Mouse (Mus musculus): ENCODE results near the gene Cyp1a2. TPM values are rescaled to one million over a fixed set of nuclear protein-coding genes. Genes with fewer than 3 reads are reported as not detected.
"Not testable (repeated sequence)": the region's sequence is repeated elsewhere in the genome, so short reads cannot be mapped to it uniquely, and the experiment has no call there.

The Cyp1a2 gene
- not detected in 2 replicates for polyA plus RNA-seq (2015; fragmentation: Nextera tagmentation; extraction: Ambion mirVana)

DNA sequence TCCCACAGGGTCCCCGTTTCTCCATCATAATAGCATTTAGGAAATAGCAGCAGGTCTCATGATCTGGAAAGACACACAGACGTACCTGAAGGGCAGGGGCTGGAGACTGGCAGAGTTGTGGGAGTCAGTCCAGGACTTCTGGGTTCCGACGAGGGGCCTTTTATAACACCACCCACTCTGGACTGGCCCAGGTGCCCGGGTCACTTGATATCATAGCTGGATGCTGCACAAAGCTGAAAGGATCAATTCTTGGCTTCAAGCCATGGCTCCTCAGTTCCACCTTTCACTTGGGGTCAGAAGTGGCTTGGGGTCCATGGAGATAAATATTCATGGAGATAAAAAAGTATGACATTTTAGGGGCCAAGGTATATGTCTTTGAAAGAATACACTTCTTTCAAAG, at the start of gene Cyp1a2:
Cyp1a2 (minus strand) TSS at position 184 of the 400 bp plus-strand sequence.
- 80% methylated on average over 5 of the region's 5 CpGs for WGBS
- H3K4me2 ChIP-seq = no peak within 1 kb of the TSS

GRCm38 (mm10) chr9:57728312-57728711, 44.8 kb upstream of the Cyp1a2 start:
- 94% methylated on average over 1 of the region's 1 CpGs for WGBS
- Histone ChIP-seq H3K27me3 (replicated peaks) (no peaks in the 10 kb centered on the region), H3K36me3 (peaks cover 17% of the 10 kb centered on the region), H3K4me3 (replicated peaks) (no peak overlapping the region), H3K27ac (replicated peaks) (no peak overlapping the region), H3K9ac (replicated peaks) (no peak overlapping the region), H3K4me2 (no peak overlapping the region), H3K9me3 (replicated peaks) (no peaks in the 10 kb centered on the region), H3K4me1 (peaks cover 5% of the 10 kb centered on the region; the same call in 1 of the 2 replicates)
- no peak for ATAC-seq (ENCODE audit: low FRiP score)

More for the DNA sequence above, at the start of gene Cyp1a2:
- H3K27me3 ChIP-seq (replicated peaks) = no peaks in the 10 kb centered on the region
- H3K9me3 ChIP-seq (replicated peaks) = no peaks in the 10 kb centered on the region
- H3K4me1 ChIP-seq = no peaks in the 10 kb centered on the region
- H3K9ac ChIP-seq (replicated peaks) = no peak within 1 kb of the TSS
- no peak within 1 kb of the TSS for H3K27ac ChIP-seq (replicated peaks)
- H3K36me3 ChIP-seq = no peaks in the 10 kb centered on the region
- no peak within 1 kb of the TSS for H3K4me3 ChIP-seq (replicated peaks)
- ATAC-seq (ENCODE audit: low FRiP score) = no peak

GRCm38 (mm10) chr9:57724701-57725100, 41.2 kb upstream of the Cyp1a2 start:
- H3K36me3 ChIP-seq = peaks cover 22% of the 10 kb centered on the region
- over 99% methylated on average over 3 of the region's 3 CpGs for WGBS
- no peaks in the 10 kb centered on the region for H3K9me3 ChIP-seq (replicated peaks)
- H3K27me3 ChIP-seq (replicated peaks) = no peaks in the 10 kb centered on the region
- H3K4me3 ChIP-seq (replicated peaks) = no peak overlapping the region
- no peak overlapping the region for H3K9ac ChIP-seq (replicated peaks)
- no peak overlapping the region for H3K27ac ChIP-seq (replicated peaks)
- ATAC-seq (ENCODE audit: low FRiP score) = no peak
- H3K4me2 ChIP-seq = no peak overlapping the region
- peaks cover 12% of the 10 kb centered on the region; the same call in 1 of the 2 replicates for H3K4me1 ChIP-seq

GRCm38 (mm10) chr9:57723796-57724195, 40.3 kb upstream of the Cyp1a2 start:
- Histone ChIP-seq H3K4me3 (replicated peaks) (no peak overlapping the region), H3K27ac (replicated peaks) (0 out of 2 replicates have a peak overlapping the region, but pooled peaks have one; percentile 30), H3K27me3 (replicated peaks) (no peaks in the 10 kb centered on the region), H3K9ac (replicated peaks) (no peak overlapping the region), H3K36me3 (peaks cover 16% of the 10 kb centered on the region), H3K9me3 (replicated peaks) (no peaks in the 10 kb centered on the region), H3K4me1 (peaks cover 12% of the 10 kb centered on the region; the same call in 1 of the 2 replicates), H3K4me2 (no peak overlapping the region)
- no peak for ATAC-seq (ENCODE audit: low FRiP score)
- WGBS = 89% methylated on average over 5 of the region's 5 CpGs

DNA sequence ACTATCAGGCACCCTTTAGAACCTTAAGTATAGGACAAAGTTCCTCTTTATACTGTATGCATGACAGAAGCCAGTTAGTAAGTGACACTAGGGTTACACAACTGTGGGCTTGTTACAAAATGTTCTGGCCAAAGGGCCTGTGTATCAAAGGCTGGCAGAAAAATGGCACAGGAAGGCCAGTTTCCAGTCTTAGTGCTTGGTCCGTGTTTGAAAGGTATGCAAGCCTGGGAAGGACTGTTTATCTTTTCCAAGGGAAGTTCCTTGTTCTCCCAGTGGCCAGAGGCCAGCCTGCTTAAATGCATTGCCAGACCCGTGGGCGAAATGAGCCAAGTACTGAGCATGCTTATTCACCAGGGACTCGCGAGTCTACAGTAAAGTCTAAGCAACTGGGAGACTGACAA, 39.8 kb upstream of the Cyp1a2 start:
- 65% methylated on average over 5 of the region's 5 CpGs for WGBS
- Histone ChIP-seq H3K4me2 (no peak overlapping the region), H3K9me3 (replicated peaks) (no peaks in the 10 kb centered on the region), H3K4me1 (peaks cover 12% of the 10 kb centered on the region; the same call in 1 of the 2 replicates), H3K4me3 (replicated peaks) (no peak overlapping the region), H3K27ac (replicated peaks) (0 out of 2 replicates have a peak overlapping the region, but pooled peaks have one; percentile 41), H3K9ac (replicated peaks) (no peak overlapping the region), H3K36me3 (peaks cover 20% of the 10 kb centered on the region), H3K27me3 (replicated peaks) (no peaks in the 10 kb centered on the region)
- no peak for ATAC-seq (ENCODE audit: low FRiP score)

DNA sequence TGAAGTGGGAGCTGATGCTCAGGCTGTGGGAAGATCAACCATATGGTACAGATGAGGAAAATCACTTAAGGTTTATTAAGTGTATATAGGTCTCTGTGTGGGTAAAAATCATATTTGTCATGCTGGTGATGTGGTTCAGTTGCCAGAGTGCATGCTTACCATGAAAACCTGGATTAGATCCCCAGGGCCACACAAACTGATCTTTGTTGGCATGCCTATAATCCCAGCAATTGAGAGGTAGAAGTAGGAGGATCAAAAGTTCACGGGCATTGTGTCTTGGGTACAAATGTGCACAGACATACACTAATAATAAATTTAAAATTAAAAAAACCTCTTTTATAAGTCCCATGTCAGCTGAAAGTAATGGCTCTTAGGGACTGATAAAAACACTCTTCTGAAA, 38.9 kb upstream of the Cyp1a2 start:
- Histone ChIP-seq H3K27me3 (replicated peaks) (no peaks in the 10 kb centered on the region), H3K9ac (replicated peaks) (no peak overlapping the region), H3K4me2 (no peak overlapping the region), H3K9me3 (replicated peaks) (no peaks in the 10 kb centered on the region), H3K36me3 (peaks cover 22% of the 10 kb centered on the region), H3K4me1 (peaks cover 12% of the 10 kb centered on the region; the same call in 1 of the 2 replicates), H3K27ac (replicated peaks) (no peak overlapping the region), H3K4me3 (replicated peaks) (no peak overlapping the region)
- 71% methylated on average over 1 of the region's 1 CpGs for WGBS
- no peak for ATAC-seq (ENCODE audit: low FRiP score)

DNA sequence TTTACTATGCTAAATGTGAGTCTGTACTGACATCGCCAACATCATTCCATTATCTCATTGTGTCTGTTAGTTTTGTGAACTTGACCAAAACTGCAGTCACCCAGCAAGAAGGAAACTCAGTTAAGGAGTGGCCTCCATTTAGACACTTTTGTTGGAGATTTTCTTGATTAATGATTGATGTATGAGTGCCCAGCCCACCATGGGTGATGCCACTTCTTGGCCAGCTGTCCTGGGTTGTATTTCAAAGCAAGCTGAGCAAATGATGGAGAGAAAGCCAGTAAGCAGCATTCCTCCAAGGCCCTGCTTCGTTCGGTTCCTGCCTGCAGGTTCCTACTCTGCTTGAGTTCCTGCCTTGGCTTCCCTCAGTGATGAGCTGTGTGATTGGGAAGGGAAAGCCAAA, 37.2 kb upstream of the Cyp1a2 start:
- peaks cover 12% of the 10 kb centered on the region; the same call in 1 of the 2 replicates for H3K4me1 ChIP-seq
- ATAC-seq (ENCODE audit: low FRiP score) = no peak
- no peak overlapping the region for H3K4me3 ChIP-seq (replicated peaks)
- H3K27me3 ChIP-seq (replicated peaks) = no peaks in the 10 kb centered on the region
- whole genome bisulfite sequencing = 94% methylated on average over 3 of the region's 3 CpGs
- H3K4me2 ChIP-seq = no peak overlapping the region
- peaks cover 31% of the 10 kb centered on the region for H3K36me3 ChIP-seq
- H3K9ac ChIP-seq (replicated peaks) = no peak overlapping the region
- no peaks in the 10 kb centered on the region for H3K9me3 ChIP-seq (replicated peaks)
- H3K27ac ChIP-seq (replicated peaks) = no peak overlapping the region

GRCm38 (mm10) chr9:57718408-57718807, 34.9 kb upstream of the Cyp1a2 start:
- Histone ChIP-seq H3K4me1 (peaks cover 8% of the 10 kb centered on the region; the same call in 1 of the 2 replicates), H3K27me3 (replicated peaks) (no peaks in the 10 kb centered on the region), H3K27ac (replicated peaks) (no peak overlapping the region), H3K36me3 (peaks cover 49% of the 10 kb centered on the region), H3K4me2 (no peak overlapping the region), H3K9ac (replicated peaks) (no peak overlapping the region), H3K4me3 (replicated peaks) (no peak overlapping the region), H3K9me3 (replicated peaks) (no peaks in the 10 kb centered on the region)
- 86% methylated on average over 7 of the region's 7 CpGs for WGBS
- no peak for ATAC-seq (ENCODE audit: low FRiP score)

- no peak overlapping the region for H3K9ac ChIP-seq (replicated peaks)
- ATAC-seq (ENCODE audit: low FRiP score) = no peak
- peaks cover 36% of the 10 kb centered on the region for H3K36me3 ChIP-seq
- H3K27me3 ChIP-seq (replicated peaks) = no peaks in the 10 kb centered on the region
- H3K9me3 ChIP-seq (replicated peaks) = no peaks in the 10 kb centered on the region
- WGBS = 85% methylated on average over 2 of the region's 2 CpGs
- no peak overlapping the region for H3K27ac ChIP-seq (replicated peaks)
- no peak overlapping the region for H3K4me3 ChIP-seq (replicated peaks)
- no peak overlapping the region for H3K4me2 ChIP-seq
- peaks cover 28% of the 10 kb centered on the region for H3K4me1 ChIP-seq
Observed at GRCm38 (mm10) chr9:57712194-57712593, 28.7 kb upstream of the Cyp1a2 start.

DNA sequence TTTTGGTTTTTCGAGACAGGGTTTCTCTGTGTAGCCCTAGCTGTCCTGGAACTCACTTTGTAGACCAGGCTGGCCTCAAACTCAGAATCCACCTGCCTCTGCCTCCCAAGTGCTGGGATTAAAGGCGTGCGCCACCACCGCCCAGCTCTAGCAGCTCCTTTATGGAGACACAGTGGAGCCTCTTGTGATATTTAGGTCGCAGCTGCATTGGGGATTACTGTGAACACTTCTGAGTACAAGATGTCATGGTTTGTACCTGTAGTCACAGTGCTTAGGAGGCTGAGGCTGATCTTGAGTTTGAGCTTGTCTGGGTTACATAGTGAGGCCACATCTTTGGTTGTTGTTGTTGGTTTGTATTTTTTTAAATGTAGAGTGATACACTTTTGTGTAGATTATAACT, 26.7 kb upstream of the Cyp1a2 start:
- not testable (repeated sequence) for H3K4me3 ChIP-seq (replicated peaks); ATAC-seq (ENCODE audit: low FRiP score)
- 96% methylated on average over 5 of the region's 5 CpGs for WGBS

GRCm38 (mm10) chr9:57708720-57709274, 25.3 kb upstream of the Cyp1a2 start:
- no peaks in the 10 kb centered on the region for H3K9me3 ChIP-seq (replicated peaks)
- ATAC-seq (ENCODE audit: low FRiP score) = peak; percentile 83
- peak overlapping the region; percentile 96 for H3K4me3 ChIP-seq (replicated peaks)
- H3K36me3 ChIP-seq = peaks cover 6% of the 10 kb centered on the region
- peak overlapping the region; percentile 83 for H3K4me2 ChIP-seq
- no peaks in the 10 kb centered on the region for H3K27me3 ChIP-seq (replicated peaks)
- WGBS = 5% methylated on average over 31 of the region's 39 CpGs
- peak overlapping the region; percentile 88 for H3K27ac ChIP-seq (replicated peaks)
- peak overlapping the region; percentile 95 for H3K9ac ChIP-seq (replicated peaks)
- peaks cover 28% of the 10 kb centered on the region for H3K4me1 ChIP-seq

More for the DNA sequence above, 26.7 kb upstream of the Cyp1a2 start:
- H3K27me3 ChIP-seq (replicated peaks); H3K27ac ChIP-seq (replicated peaks); H3K4me2 ChIP-seq; H3K9me3 ChIP-seq (replicated peaks); H3K9ac ChIP-seq (replicated peaks): not testable (repeated sequence)
- Histone ChIP-seq H3K4me1 (peaks cover 28% of the 10 kb centered on the region), H3K36me3 (peaks cover 17% of the 10 kb centered on the region)

DNA sequence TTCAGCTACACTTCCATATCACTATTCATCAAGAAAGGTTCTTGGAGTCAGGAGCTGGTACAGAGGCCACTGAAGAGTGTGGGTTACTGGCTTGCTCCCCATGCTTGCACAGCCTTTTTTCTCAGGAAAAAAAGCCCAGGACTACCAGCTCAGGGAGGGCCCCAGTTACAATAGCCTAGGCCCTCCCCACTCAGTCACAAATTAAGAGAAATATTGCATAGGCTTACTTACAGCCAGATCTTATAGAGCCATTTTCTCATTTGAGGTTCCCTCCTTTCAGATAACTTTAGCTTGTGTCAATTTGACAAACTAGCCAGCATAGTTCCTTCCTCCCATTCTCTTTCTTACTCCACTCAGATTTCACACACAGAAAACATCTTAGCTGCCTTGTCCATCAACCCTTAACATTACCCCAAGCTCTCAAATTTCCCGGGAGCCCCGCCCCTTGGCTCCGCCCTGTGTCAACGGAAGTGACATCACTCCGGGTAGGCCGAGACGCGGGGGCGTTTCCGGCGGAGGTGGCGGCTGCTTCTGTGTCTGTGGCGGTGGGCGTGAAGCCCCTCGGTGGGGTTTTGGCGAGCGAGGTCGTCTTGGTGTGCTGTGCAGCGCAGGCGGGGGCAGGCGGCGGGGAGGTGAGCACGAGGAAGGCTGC, 24.7 kb upstream of the Cyp1a2 start, which contains the start of gene Edc3:
Edc3 (plus strand) TSS at position 473 of the 652 bp plus-strand sequence.
- Histone ChIP-seq H3K9ac (replicated peaks) (peak within 1 kb of the TSS; percentile 95), H3K4me3 (replicated peaks) (peak within 1 kb of the TSS; percentile 96), H3K9me3 (replicated peaks) (no peaks in the 10 kb centered on the region), H3K36me3 (peaks cover 2% of the 10 kb centered on the region), H3K4me2 (peak within 1 kb of the TSS; percentile 83), H3K27ac (replicated peaks) (peak within 1 kb of the TSS; percentile 88), H3K4me1 (peaks cover 28% of the 10 kb centered on the region), H3K27me3 (replicated peaks) (no peaks in the 10 kb centered on the region)
- 0% methylated on average over 23 of the region's 23 CpGs for WGBS
- peak; percentile 96 for ATAC-seq (ENCODE audit: low FRiP score)
